ENCODE assay signal across 8 mouse cellular contexts in the genomic region with DNA sequence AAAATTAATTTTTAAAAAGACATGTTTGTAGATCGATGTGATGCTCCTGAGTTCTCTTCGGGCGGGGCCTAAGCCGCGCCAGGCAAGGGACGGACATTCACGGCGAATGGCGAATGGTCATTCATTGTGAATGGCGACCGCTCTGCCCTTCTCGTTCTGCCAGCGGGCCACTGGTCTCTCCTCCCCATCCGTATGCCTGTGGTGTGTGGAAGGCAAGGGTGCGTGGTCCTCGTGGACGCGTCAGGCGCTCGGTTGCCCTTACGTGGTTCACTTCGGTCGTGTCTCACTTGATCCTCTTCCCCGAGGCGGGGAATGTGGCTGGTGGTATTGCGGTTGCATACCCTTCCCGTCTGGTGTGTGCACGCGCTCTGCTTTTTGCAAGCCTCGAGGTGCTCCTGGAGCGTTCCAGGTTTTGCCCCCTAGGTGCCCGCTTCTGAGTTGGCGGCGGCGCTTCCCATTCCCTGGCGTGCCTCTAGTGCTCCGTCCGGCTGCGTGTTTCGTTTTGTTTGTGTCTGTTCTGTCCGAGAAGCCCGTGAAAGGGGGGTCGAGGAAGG. TPM values are rescaled to one million over a fixed set of nuclear protein-coding genes. Genes with fewer than 3 reads are reported as not detected.
DNase-seq lines count a peak whose midpoint lies in the region; ATAC-seq and TF ChIP-seq lines count a peak whose summit lies in the region.

No protein-coding gene starts in this region.

- peaks cover 5% of the 10 kb centered on the region; the same call in 1 of the 2 replicates for H3K36me3 ChIP-seq in forebrain, embryonic 10.5 days (replicated peaks)
- H3K36me3 ChIP-seq in kidney, postnatal 0 days (ENCODE audit: insufficient read depth, low read length) = no peaks in the 10 kb centered on the region
- peaks cover under 1% of the 10 kb centered on the region; the same call in 1 of the 2 replicates for H3K36me3 ChIP-seq in midbrain, embryonic 13.5 days

- ATAC-seq in kidney, postnatal 0 days (replicated peaks; ENCODE audit: low FRiP score, low read depth) = no peak
- peak; percentile 20; the same call in 1 of the 2 replicates for ATAC-seq in midbrain, embryonic 13.5 days

- H3K9me3 ChIP-seq in forebrain, embryonic 10.5 days = no peaks in the 10 kb centered on the region
- no peaks in the 10 kb centered on the region for H3K9me3 ChIP-seq in kidney, postnatal 0 days (replicated peaks; ENCODE audit: low read length)
- no peaks in the 10 kb centered on the region for H3K9me3 ChIP-seq in midbrain, embryonic 13.5 days

- H3K4me2 ChIP-seq in kidney, postnatal 0 days (ENCODE audit: low read length) = peak overlapping the region; percentile 58
- peak overlapping the region; percentile 49 for H3K4me2 ChIP-seq in midbrain, embryonic 13.5 days (replicated peaks)

- H3K27me3 ChIP-seq in forebrain, embryonic 10.5 days (ENCODE audit: poor library complexity, severe bottlenecking) = peaks cover 27% of the 10 kb centered on the region
- H3K27me3 ChIP-seq in kidney, postnatal 0 days (ENCODE audit: insufficient read depth, low read length) = no peaks in the 10 kb centered on the region
- no peaks in the 10 kb centered on the region for H3K27me3 ChIP-seq in midbrain, embryonic 13.5 days

- peak; percentile 19 for DNase-seq in cerebellum, adult 9-10 months
- DNase-seq in cerebellum, adult 9-11 months = no peak
- DNase-seq in CD4-positive helper T cell, adult 2 months (ENCODE audit: low read depth, low spot score) = peak; percentile 4
- no peak for DNase-seq in forebrain, embryonic 10.5 days (ENCODE audit: extremely low spot score, low spot score)
- no peak for DNase-seq in kidney, postnatal 0 days (ENCODE audit: low spot score)
- peak; percentile 43 for DNase-seq in thymus, postnatal 4 days
- no peak for DNase-seq in ovary, postnatal 10 days (ENCODE audit: low spot score)

- H3K27ac ChIP-seq in forebrain, embryonic 10.5 days = 0 out of 2 replicates have a peak overlapping the region, but pooled peaks have one; percentile 7
- H3K27ac ChIP-seq in kidney, postnatal 0 days = no peak overlapping the region
- H3K27ac ChIP-seq in midbrain, embryonic 13.5 days = no peak overlapping the region

- H3K4me1 ChIP-seq in forebrain, embryonic 10.5 days = peaks cover 5% of the 10 kb centered on the region
- H3K4me1 ChIP-seq in kidney, postnatal 0 days (replicated peaks; ENCODE audit: insufficient read depth, low read length) = no peaks in the 10 kb centered on the region
- peaks cover 14% of the 10 kb centered on the region for H3K4me1 ChIP-seq in midbrain, embryonic 13.5 days (replicated peaks)

- 38% methylated on average over 43 of the region's 43 CpGs for WGBS in forebrain, embryonic 10.5 days
- WGBS in kidney, postnatal 0 days = 41% methylated on average over 43 of the region's 43 CpGs
- WGBS in midbrain, embryonic 13.5 days = 28% methylated on average over 43 of the region's 43 CpGs

- no peak for TF ChIP-seq CTCF in kidney, postnatal 0 days (IDR thresholded peaks at IDR 0.05; ENCODE audit: low read depth)

- H3K9ac ChIP-seq in kidney, postnatal 0 days (ENCODE audit: low read depth, low read length) = peak overlapping the region; percentile 35; the same call in 1 of the 2 replicates
- H3K9ac ChIP-seq in midbrain, embryonic 13.5 days (replicated peaks) = peak overlapping the region; percentile 49

- peak overlapping the region; percentile 47 for H3K4me3 ChIP-seq in forebrain, embryonic 10.5 days
- H3K4me3 ChIP-seq in kidney, postnatal 0 days (replicated peaks; ENCODE audit: low read depth, low read length) = peak overlapping the region; percentile 32
- H3K4me3 ChIP-seq in midbrain, embryonic 13.5 days (replicated peaks) = peak overlapping the region; percentile 25

RNA-seq across cellular contexts. Expression of gene Ubb, which starts 9.6 kb away (rescaled TPM):
- 3,270 and 3,283 TPM in 2 replicates for polyA plus RNA-seq in forebrain, embryonic 10.5 days (2016; fragmentation: Nextera tagmentation; extraction: Ambion mirVana)
- polyA plus RNA-seq in kidney, postnatal 0 days (2015; fragmentation: Nextera tagmentation; extraction: Ambion mirVana) = 2,759 and 3,018 TPM in 2 replicates
- polyA plus RNA-seq in midbrain, embryonic 13.5 days (2015; fragmentation: Nextera tagmentation; extraction: Ambion mirVana) = 4,691 and 4,901 TPM in 2 replicates

RNA-seq across cellular contexts. Expression of gene Trpv2, which starts 13.7 kb away (rescaled TPM):
- polyA plus RNA-seq in forebrain, embryonic 10.5 days (2016; fragmentation: Nextera tagmentation; extraction: Ambion mirVana) = 2.1 and 2.5 TPM in 2 replicates
- 1.7 and 2.4 TPM in 2 replicates for polyA plus RNA-seq in kidney, postnatal 0 days (2015; fragmentation: Nextera tagmentation; extraction: Ambion mirVana)
- 20.7 TPM in 2 replicates for polyA plus RNA-seq in midbrain, embryonic 13.5 days (2015; fragmentation: Nextera tagmentation; extraction: Ambion mirVana)

RNA-seq across cellular contexts. Expression of gene Cenpv, which starts 21.5 kb away (rescaled TPM):
- 35.6 and 38.6 TPM in 2 replicates for polyA plus RNA-seq in forebrain, embryonic 10.5 days (2016; fragmentation: Nextera tagmentation; extraction: Ambion mirVana)
- 17.1 and 17.6 TPM in 2 replicates for polyA plus RNA-seq in kidney, postnatal 0 days (2015; fragmentation: Nextera tagmentation; extraction: Ambion mirVana)
- 52.8 and 65.6 TPM in 2 replicates for polyA plus RNA-seq in midbrain, embryonic 13.5 days (2015; fragmentation: Nextera tagmentation; extraction: Ambion mirVana)

Comparison
In these comparisons a context has a peak if more than half of its experiments do, and no peak if none do; other contexts are left out.
1. DNase-seq: peak in cerebellum, adult 9-10 months (single experiment), CD4-positive helper T cell, adult 2 months (single experiment) and thymus, postnatal 4 days (single experiment); none in cerebellum, adult 9-11 months (single experiment), forebrain, embryonic 10.5 days (single experiment), kidney, postnatal 0 days (single experiment) and ovary, postnatal 10 days (single experiment).
2. Peak in every context shown above with its lines, with median percentiles within 50 percentile points of each other: H3K4me3 ChIP-seq.